9 mouse cellular contexts compared by ENCODE assay signal in genomic region chr2:168765696-168766537, GRCm38 (mm10). TPM values are rescaled to one million over a fixed set of nuclear protein-coding genes. Genes with fewer than 3 reads are reported as not detected.
A peak's percentile ranks its signal among the peaks of the same experiment; 100 is the strongest.
DNase-seq lines count a peak whose midpoint lies in the region; ATAC-seq lines count a peak whose summit lies in the region.
"Had no signal": no experiment of that assay in that cellular context is flagged by ENCODE, and none has a peak within 500 bp of the region (broad histone marks: within the 10 kb centered on the region; RNA-seq: fewer than 3 reads in every experiment).

No protein-coding gene starts in this region.

- H3K9me3 ChIP-seq in embryonic facial prominence, embryonic 11.5 days (replicated peaks; ENCODE audit: control insufficient read depth, low read length), result no peaks in the 10 kb centered on the region
- no peaks in the 10 kb centered on the region for H3K9me3 ChIP-seq in midbrain, embryonic 10.5 days (replicated peaks)

- peak overlapping the region; percentile 74 for H3K9ac ChIP-seq in embryonic facial prominence, embryonic 11.5 days (replicated peaks; ENCODE audit: low read length)

- H3K4me3 ChIP-seq in brown adipose tissue, adult 24 weeks (ENCODE audit: insufficient read depth, low read depth, low read length), result peak overlapping the region; percentile 44
- H3K4me3 ChIP-seq in embryonic facial prominence, embryonic 11.5 days (ENCODE audit: low read depth, low read length), result peak overlapping the region; percentile 67
- H3K4me3 ChIP-seq in midbrain, embryonic 10.5 days, result peak overlapping the region; percentile 95

- under 1% methylated on average over 65 of the region's 65 CpGs for WGBS in embryonic facial prominence, embryonic 11.5 days
- WGBS in midbrain, embryonic 10.5 days, result under 1% methylated on average over 64 of the region's 65 CpGs

- intact Hi-C loops in heart, postnatal 36 days (cut with DNase I), result loop anchor here (5.0 kb wide), 1 partner anchor 116 kb away; no protein-coding TSS in a partner anchor
- intact Hi-C loops in left cerebral cortex, postnatal 25 days (cut with DNase I), result loop anchor here (5.0 kb wide), 2 partner anchors 76 to 106 kb away; no protein-coding TSS in a partner anchor

- no peak for ATAC-seq in embryonic facial prominence, embryonic 11.5 days (replicated peaks; ENCODE audit: insufficient number of reproducible peaks, low FRiP score, low TSS enrichment, low read depth)
- ATAC-seq in erythroid progenitor cell, adult 5-6 weeks (replicated peaks; ENCODE audit: low FRiP score, poor library complexity, severe bottlenecking), result no peak

- peak overlapping the region; percentile 93 for H3K4me2 ChIP-seq in embryonic facial prominence, embryonic 11.5 days (ENCODE audit: low read depth, low read length)

- H3K27me3 ChIP-seq in embryonic facial prominence, embryonic 11.5 days (ENCODE audit: control insufficient read depth, insufficient read depth, low read length), result peaks cover 2% of the 10 kb centered on the region; the same call in 1 of the 2 replicates
- H3K27me3 ChIP-seq in midbrain, embryonic 10.5 days (ENCODE audit: low read depth, poor library complexity, severe bottlenecking), result peaks cover 31% of the 10 kb centered on the region

- no peak for DNase-seq in embryonic facial prominence, embryonic 11.5 days (ENCODE audit: low spot score)
- DNase-seq in heart, postnatal 36 days, result peak; percentile 6 to 24
- peak; percentile 70 for DNase-seq in midbrain, embryonic 10.5 days (ENCODE audit: low spot score)
- no peak for DNase-seq in lung, postnatal 4 days
- no peak for DNase-seq in left cerebral cortex, adult 8-10 months (ENCODE audit: low spot score in 2 of 2)
- DNase-seq in left cerebral cortex, postnatal 25 days (ENCODE audit: low spot score in 2 of 2), result no peak

- H3K36me3 ChIP-seq in embryonic facial prominence, embryonic 11.5 days (replicated peaks; ENCODE audit: control insufficient read depth, insufficient read depth, low read depth, low read length), result no peaks in the 10 kb centered on the region
- H3K36me3 ChIP-seq in midbrain, embryonic 10.5 days, result peaks cover 6% of the 10 kb centered on the region

- H3K4me1 ChIP-seq in brown adipose tissue, adult 24 weeks (ENCODE audit: control insufficient read depth, insufficient read depth, insufficient read length, low read length), result no peaks in the 10 kb centered on the region; the same call in 1 of the 2 replicates
- peaks cover 6% of the 10 kb centered on the region; the same call in 1 of the 2 replicates for H3K4me1 ChIP-seq in embryonic facial prominence, embryonic 11.5 days (ENCODE audit: control insufficient read depth, insufficient read depth, low read length)
- H3K4me1 ChIP-seq in midbrain, embryonic 10.5 days, result peaks cover 73% of the 10 kb centered on the region

- no peak overlapping the region for H3K27ac ChIP-seq in brown adipose tissue, adult 24 weeks (replicated peaks; ENCODE audit: low read depth, low read length)
- H3K27ac ChIP-seq in embryonic facial prominence, embryonic 11.5 days (replicated peaks; ENCODE audit: low read depth, low read length), result peak overlapping the region; percentile 74
- peak overlapping the region; percentile 98 for H3K27ac ChIP-seq in midbrain, embryonic 10.5 days (replicated peaks)

RNA-seq across cellular contexts. Expression of gene Sall4, which starts 1.8 kb away (rescaled TPM):
- not detected in 2 replicates for polyA plus RNA-seq in brown adipose tissue, adult 24 weeks (2012; ENCODE audit: insufficient read depth, insufficient read length, missing spikeins)
- 12.3 and 13.3 TPM in 2 replicates for polyA plus RNA-seq in embryonic facial prominence, embryonic 11.5 days (2014; fragmentation: Nextera tagmentation; extraction: Ambion mirVana)
- 1 to 10 TPM; 2.4 to 3.4 TPM for total RNA-seq in heart, postnatal 36 days (2021)
- polyA plus RNA-seq in midbrain, embryonic 10.5 days (2016; fragmentation: Nextera tagmentation; extraction: Ambion mirVana), result 53.9 and 74.3 TPM in 2 replicates
- total RNA-seq in erythroid progenitor cell, adult 5-6 weeks (2015; ENCODE audit: low replicate concordance), result not detected in 2 replicates
- not detected in 2 replicates for total RNA-seq in erythroid progenitor cell, adult 5-6 weeks (2017; ENCODE audit: low replicate concordance)
- total RNA-seq in left cerebral cortex, adult 8-10 months (2022), result under 1 TPM in 2 of 4 experiments, not detected in 2; 0.39 to 0.66 TPM
- total RNA-seq in left cerebral cortex, postnatal 25 days (2021), result under 1 TPM; 0.25 to 0.32 TPM
- total RNA-seq: liver, adult 2 months had no signal
- polyA plus RNA-seq: liver, adult 2 months had no signal

RNA-seq across cellular contexts. Expression of gene Atp9a, which starts 23.7 kb away (rescaled TPM):
- 49.7 and 51.4 TPM in 2 replicates for polyA plus RNA-seq in brown adipose tissue, adult 24 weeks (2012; ENCODE audit: insufficient read depth, insufficient read length, missing spikeins)
- polyA plus RNA-seq in embryonic facial prominence, embryonic 11.5 days (2014; fragmentation: Nextera tagmentation; extraction: Ambion mirVana), result 10.3 and 10.4 TPM in 2 replicates
- 10 to 100 TPM; 46.1 to 54.3 TPM for total RNA-seq in heart, postnatal 36 days (2021)
- 15.5 and 23.0 TPM in 2 replicates for polyA plus RNA-seq in midbrain, embryonic 10.5 days (2016; fragmentation: Nextera tagmentation; extraction: Ambion mirVana)
- not detected in 2 replicates for total RNA-seq in erythroid progenitor cell, adult 5-6 weeks (2015; ENCODE audit: low replicate concordance)
- total RNA-seq in erythroid progenitor cell, adult 5-6 weeks (2017; ENCODE audit: low replicate concordance), result 0.13 TPM in 1 of 2 replicates, not detected in the other
- total RNA-seq in left cerebral cortex, adult 8-10 months (2022), result 100 to 1,000 TPM; 400 to 416 (median 410) TPM
- total RNA-seq in left cerebral cortex, postnatal 25 days (2021), result 100 to 1,000 TPM; 405 to 417 TPM

Comparison
In these comparisons a context has a peak if more than half of its experiments do, and no peak if none do; other contexts are left out.
1. H3K4me3 ChIP-seq: peak in every context shown above with its lines; median percentile 95 in midbrain, embryonic 10.5 days; 67 in embryonic facial prominence, embryonic 11.5 days; 44 in brown adipose tissue, adult 24 weeks.
2. DNase-seq: peak in heart, postnatal 36 days (2 of 2) and midbrain, embryonic 10.5 days (single experiment); none in embryonic facial prominence, embryonic 11.5 days (single experiment), lung, postnatal 4 days (0 of 2), left cerebral cortex, adult 8-10 months (0 of 2) and left cerebral cortex, postnatal 25 days (0 of 2).
3. RNA of gene Atp9a, which starts 23.7 kb away (total RNA-seq): 405 to 417 TPM in left cerebral cortex, postnatal 25 days, 400 to 416 TPM in left cerebral cortex, adult 8-10 months and 46.1 to 54.3 TPM in heart, postnatal 36 days; 0.13 TPM in erythroid progenitor cell, adult 5-6 weeks; every median in the first group is over 10 times any median in the second.